Mouse (Mus musculus) kidney, embryonic 15.5 days (tissue): ENCODE measurements around the gene Fat3. TPM values are rescaled to one million over a fixed set of nuclear protein-coding genes. Genes with fewer than 3 reads are reported as not detected.

Source experiments
- ATAC-seq: fragments of 200-750 bp; cut with Nextera tagmentation; replicated peaks from 2 replicates; pipeline ENCODE4 v1.8.0; 2017; ENCODE audit warnings: moderate TSS enrichment; ENCODE audit not compliant: low FRiP score
- H3K27ac ChIP-seq: fragments of 300-500 bp; sonication (generic); 2 replicates; pipeline ENCODE4 v1.5.1; 2015; ENCODE audit warnings: mild to moderate bottlenecking, inconsistent platforms
- H3K27me3 ChIP-seq: fragments of 300-500 bp; sonication (generic); 2 replicates; pipeline ENCODE4 v1.6.1; 2015; ENCODE audit warnings: inconsistent platforms
- H3K36me3 ChIP-seq: fragments of 300-500 bp; sonication (generic); 2 replicates; pipeline ENCODE4 v1.6.1; 2015; ENCODE audit warnings: inconsistent platforms
- H3K4me1 ChIP-seq: fragments of 300-500 bp; sonication (generic); 2 replicates; pipeline ENCODE4 v1.6.1; 2015; ENCODE audit warnings: inconsistent platforms
- H3K4me2 ChIP-seq: fragments of 300-500 bp; sonication (generic); 2 replicates; pipeline ENCODE4 v1.6.1; 2015; ENCODE audit warnings: moderate library complexity, mild to moderate bottlenecking, inconsistent platforms
- H3K4me3 ChIP-seq: fragments of 300-500 bp; sonication (generic); replicated peaks from 2 replicates; pipeline ENCODE4 v1.5.1; 2015; ENCODE audit warnings: mild to moderate bottlenecking, inconsistent platforms
- H3K9ac ChIP-seq: fragments of 300-500 bp; sonication (generic); 2 replicates; pipeline ENCODE4 v1.6.1; 2015; ENCODE audit warnings: mild to moderate bottlenecking, inconsistent platforms
- H3K9me3 ChIP-seq: fragments of 300-500 bp; sonication (generic); replicated peaks from 2 replicates; pipeline ENCODE4 v1.6.1; 2016; ENCODE audit warnings: inconsistent platforms
- WGBS: fragments of 180-500 bp; shearing (Covaris S2); methylation state at CpG from one replicate; pipeline ENCODE4 v1.1.7; 2015; ENCODE audit warnings: mixed read lengths; 5-methylcytosine and 5-hydroxymethylcytosine counted together
- polyA plus RNA-seq: library from polyadenylated mRNA; unstranded; fragments of >200 nt; fragmentation: Nextera tagmentation; extraction: Ambion mirVana; gene quantifications from 2 replicates; pipeline ENCODE4 v1.2.1, GENCODE M21; 2015

Gene Fat3
- polyA plus RNA-seq, 1 experiment from 2014 or later = 3.3 TPM

GRCm38 (mm10) chr9:16304949-16305348 lies 196.1 kb downstream of the Fat3 start:
- whole genome bisulfite sequencing = 77% methylated on average over 2 of the region's 2 CpGs

GRCm38 (mm10) chr9:16302484-16302883 lies 198.6 kb downstream of the Fat3 start:
- Histone ChIP-seq H3K4me3 (no peak overlapping the region), H3K27ac (no peak overlapping the region), H3K36me3 (no peaks in the 10 kb centered on the region), H3K4me2 (no peak overlapping the region), H3K9me3 (no peaks in the 10 kb centered on the region), H3K9ac (no peak overlapping the region), H3K27me3 (no peaks in the 10 kb centered on the region), H3K4me1 (no peaks in the 10 kb centered on the region)
- WGBS = 56% methylated on average over 3 of the region's 3 CpGs
- no peak for ATAC-seq

More at GRCm38 (mm10) chr9:16304949-16305348, 196.1 kb downstream of the Fat3 start:
- Histone ChIP-seq H3K4me2 (no peak overlapping the region), H3K27me3 (no peaks in the 10 kb centered on the region), H3K9ac (no peak overlapping the region), H3K36me3 (no peaks in the 10 kb centered on the region), H3K4me3 (no peak overlapping the region), H3K9me3 (no peaks in the 10 kb centered on the region), H3K4me1 (no peaks in the 10 kb centered on the region), H3K27ac (no peak overlapping the region)
- ATAC-seq = no peak

DNA sequence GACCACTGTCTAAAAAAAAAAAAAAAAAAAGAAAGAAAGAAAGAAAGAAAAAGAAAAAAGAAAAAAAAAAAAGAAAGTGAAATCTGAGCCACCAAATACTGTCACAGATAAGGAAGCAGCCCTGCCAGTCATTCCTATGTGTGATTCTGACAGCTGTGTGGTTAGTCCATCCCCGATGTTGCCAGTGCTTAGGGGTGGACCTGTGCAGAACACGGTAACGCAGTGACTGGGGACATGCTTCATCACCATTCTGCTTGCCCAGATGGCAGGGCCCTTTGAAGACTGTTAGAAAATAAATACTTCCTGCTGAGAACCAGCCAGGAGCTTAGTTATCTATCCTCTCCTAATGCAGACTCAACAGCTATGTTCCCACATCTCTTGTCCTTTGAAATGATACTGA lies 203.2 kb downstream of the Fat3 start:
- H3K36me3 ChIP-seq = no peaks in the 10 kb centered on the region
- no peaks in the 10 kb centered on the region for H3K4me1 ChIP-seq
- no peaks in the 10 kb centered on the region for H3K27me3 ChIP-seq
- H3K9ac ChIP-seq = no peak overlapping the region
- 52% methylated on average over 3 of the region's 3 CpGs for WGBS
- no peak overlapping the region for H3K4me2 ChIP-seq
- H3K9me3 ChIP-seq = no peaks in the 10 kb centered on the region
- H3K4me3 ChIP-seq = no peak overlapping the region
- no peak overlapping the region for H3K27ac ChIP-seq
- no peak for ATAC-seq

DNA sequence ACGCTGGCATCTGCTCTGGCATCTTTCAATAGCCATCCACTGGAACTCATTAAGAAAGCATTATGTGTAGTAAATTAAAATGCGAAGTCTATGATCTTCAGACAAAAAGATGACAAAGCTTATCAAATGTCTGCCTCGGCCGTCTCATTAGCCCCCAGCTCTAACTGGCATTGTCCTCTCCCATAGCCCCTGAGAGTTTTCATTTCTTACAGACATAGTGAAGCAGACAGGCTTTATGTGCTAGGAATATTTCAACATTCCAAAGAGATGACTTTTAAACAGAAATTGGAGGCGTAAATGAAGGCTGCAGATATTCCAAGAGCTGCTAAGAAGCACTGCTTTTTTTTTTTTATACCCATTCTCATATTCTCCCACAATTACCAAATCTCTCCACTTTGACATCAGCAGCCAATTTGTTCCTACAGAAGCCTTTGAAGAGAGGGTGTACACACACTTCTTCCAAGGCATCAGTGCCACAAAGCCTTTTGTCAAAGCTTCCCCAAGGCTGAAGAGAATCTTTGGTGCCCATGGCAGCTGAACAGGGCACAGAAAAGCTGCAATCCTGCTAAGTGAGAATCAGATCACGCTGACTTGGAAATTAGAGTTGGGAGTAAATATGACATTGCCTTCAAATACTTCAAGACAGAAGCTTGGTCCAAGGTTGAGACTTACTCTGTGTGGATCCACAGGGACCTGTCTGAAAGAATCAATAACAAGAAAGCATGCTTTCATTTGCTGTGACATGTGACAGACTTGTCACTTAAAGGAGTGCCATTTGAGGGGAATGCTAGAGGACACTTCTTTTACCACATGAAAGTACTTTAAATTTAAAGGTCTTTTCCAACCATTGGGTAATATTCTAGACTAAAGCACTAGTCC lies 206.9 kb downstream of the Fat3 start:
- Histone ChIP-seq H3K4me1 (no peaks in the 10 kb centered on the region), H3K4me2 (no peak overlapping the region), H3K36me3 (no peaks in the 10 kb centered on the region), H3K4me3 (no peak overlapping the region), H3K9me3 (no peaks in the 10 kb centered on the region), H3K27ac (no peak overlapping the region), H3K27me3 (no peaks in the 10 kb centered on the region), H3K9ac (no peak overlapping the region)
- WGBS = 83% methylated on average over 6 of the region's 6 CpGs
- ATAC-seq = no peak

- Histone ChIP-seq H3K36me3 (no peaks in the 10 kb centered on the region), H3K4me3 (no peak overlapping the region)
- no peak for ATAC-seq
These were observed 208.6 kb downstream of the Fat3 start for GRCm38 (mm10) chr9:16292492-16292891.

GRCm38 (mm10) chr9:16290911-16291310 lies 210.2 kb downstream of the Fat3 start:
- Histone ChIP-seq H3K4me1 (no peaks in the 10 kb centered on the region), H3K4me2 (no peak overlapping the region), H3K9ac (no peak overlapping the region), H3K27ac (no peak overlapping the region), H3K27me3 (no peaks in the 10 kb centered on the region), H3K4me3 (no peak overlapping the region), H3K36me3 (no peaks in the 10 kb centered on the region), H3K9me3 (no peaks in the 10 kb centered on the region)
- ATAC-seq = no peak
- WGBS = 86% methylated on average over 2 of the region's 2 CpGs

More at GRCm38 (mm10) chr9:16292492-16292891, 208.6 kb downstream of the Fat3 start:
- H3K9me3 ChIP-seq = no peaks in the 10 kb centered on the region
- H3K27me3 ChIP-seq = no peaks in the 10 kb centered on the region
- H3K27ac ChIP-seq = no peak overlapping the region
- no peaks in the 10 kb centered on the region for H3K4me1 ChIP-seq
- 57% methylated on average over 2 of the region's 2 CpGs for WGBS
- no peak overlapping the region for H3K9ac ChIP-seq
- H3K4me2 ChIP-seq = no peak overlapping the region

- H3K4me3 ChIP-seq = no peak overlapping the region
- no peak overlapping the region for H3K4me2 ChIP-seq
- no peak overlapping the region for H3K27ac ChIP-seq
- H3K4me1 ChIP-seq = no peaks in the 10 kb centered on the region
- no peaks in the 10 kb centered on the region for H3K9me3 ChIP-seq
- H3K36me3 ChIP-seq = no peaks in the 10 kb centered on the region
- no peak overlapping the region for H3K9ac ChIP-seq
- no peaks in the 10 kb centered on the region for H3K27me3 ChIP-seq
- 89% methylated on average over 1 of the region's 1 CpGs for whole genome bisulfite sequencing
- ATAC-seq = no peak
These were observed 218.1 kb downstream of the Fat3 start for GRCm38 (mm10) chr9:16283033-16283432.

GRCm38 (mm10) chr9:16282291-16282804 lies 218.7 kb downstream of the Fat3 start:
- Histone ChIP-seq H3K4me1 (no peaks in the 10 kb centered on the region), H3K36me3 (no peaks in the 10 kb centered on the region), H3K27ac (no peak overlapping the region), H3K9ac (no peak overlapping the region), H3K4me2 (no peak overlapping the region), H3K27me3 (no peaks in the 10 kb centered on the region), H3K9me3 (no peaks in the 10 kb centered on the region), H3K4me3 (no peak overlapping the region)
- ATAC-seq = no peak

GRCm38 (mm10) chr9:16275589-16275988 lies 225.5 kb downstream of the Fat3 start:
- no peaks in the 10 kb centered on the region for H3K9me3 ChIP-seq
- H3K36me3 ChIP-seq = no peaks in the 10 kb centered on the region
- no peaks in the 10 kb centered on the region for H3K4me1 ChIP-seq
- no peak overlapping the region for H3K4me3 ChIP-seq
- H3K4me2 ChIP-seq = no peak overlapping the region
- no peak for ATAC-seq
- 84% methylated on average over 2 of the region's 2 CpGs for WGBS
- no peaks in the 10 kb centered on the region for H3K27me3 ChIP-seq
- H3K27ac ChIP-seq = no peak overlapping the region
- no peak overlapping the region for H3K9ac ChIP-seq

GRCm38 (mm10) chr9:16274130-16274529 lies 227.0 kb downstream of the Fat3 start:
- no peaks in the 10 kb centered on the region for H3K36me3 ChIP-seq
- no peaks in the 10 kb centered on the region for H3K4me1 ChIP-seq
- ATAC-seq = no peak
- no peak overlapping the region for H3K4me3 ChIP-seq
- no peaks in the 10 kb centered on the region for H3K27me3 ChIP-seq
- H3K4me2 ChIP-seq = no peak overlapping the region
- no peak overlapping the region for H3K9ac ChIP-seq
- 85% methylated on average over 4 of the region's 4 CpGs for WGBS
- no peak overlapping the region for H3K27ac ChIP-seq
- H3K9me3 ChIP-seq = no peaks in the 10 kb centered on the region

GRCm38 (mm10) chr9:16272810-16273209 lies 228.3 kb downstream of the Fat3 start:
- no peaks in the 10 kb centered on the region for H3K9me3 ChIP-seq
- H3K36me3 ChIP-seq = no peaks in the 10 kb centered on the region
- no peak for ATAC-seq
- H3K4me3 ChIP-seq = no peak overlapping the region
- H3K9ac ChIP-seq = no peak overlapping the region
- WGBS = 80% methylated on average over 1 of the region's 1 CpGs
- no peaks in the 10 kb centered on the region for H3K27me3 ChIP-seq
- no peak overlapping the region for H3K27ac ChIP-seq
- no peaks in the 10 kb centered on the region for H3K4me1 ChIP-seq
- H3K4me2 ChIP-seq = no peak overlapping the region

DNA sequence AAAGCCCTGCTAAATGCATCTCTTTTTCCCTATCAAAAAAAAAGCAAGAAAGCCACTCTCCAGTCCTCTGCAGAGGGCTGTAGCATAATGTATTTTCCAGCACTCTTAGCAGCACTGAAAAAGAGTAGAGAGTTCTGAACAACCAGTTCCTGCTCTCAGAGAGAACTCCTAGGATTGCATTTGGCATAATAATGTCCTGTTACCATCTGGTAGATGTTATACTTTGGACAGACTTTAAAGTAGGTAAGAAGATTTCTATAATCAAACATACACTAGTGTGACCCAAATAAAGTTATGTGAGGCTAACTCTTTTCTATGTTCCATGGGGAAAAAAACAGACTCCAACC lies 230.3 kb downstream of the Fat3 start:
- no peaks in the 10 kb centered on the region for H3K36me3 ChIP-seq
- H3K4me2 ChIP-seq = no peak overlapping the region
- no peak overlapping the region for H3K27ac ChIP-seq
- H3K9ac ChIP-seq = no peak overlapping the region
- no peaks in the 10 kb centered on the region for H3K9me3 ChIP-seq
- no peak for ATAC-seq
- H3K4me3 ChIP-seq = no peak overlapping the region
- no peaks in the 10 kb centered on the region for H3K27me3 ChIP-seq
- H3K4me1 ChIP-seq = no peaks in the 10 kb centered on the region
